Mouse (Mus musculus) right cerebral cortex, adult 2 months (tissue): ENCODE measurements around the gene Prss35.

Experiments
- DNase-seq, 2 experiments: peaks; one replicate each; pipeline ENCODE4 v3.0.0; 2021 to 2022; ENCODE audit warnings: low spot score in 2 of 2

Prss35 gene

DNA sequence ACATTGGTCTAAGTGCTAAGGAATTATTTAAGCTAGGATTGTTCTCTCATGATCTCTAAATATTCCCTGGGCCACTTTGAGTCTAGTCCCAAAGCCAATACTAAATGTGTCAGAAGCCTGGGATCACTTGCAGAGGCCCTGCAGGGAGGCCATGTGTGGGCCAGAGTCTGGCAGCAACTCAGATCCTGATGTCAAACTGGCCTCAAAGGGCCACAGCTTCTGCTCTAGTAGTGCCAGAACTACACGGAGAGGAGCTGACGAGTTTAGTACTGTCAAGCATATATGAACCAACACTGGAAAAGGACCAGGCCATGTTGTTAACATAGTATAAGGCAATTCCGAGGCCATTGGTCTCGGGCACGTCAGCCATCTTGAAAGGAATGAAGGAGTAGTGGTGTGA lies 54.7 kb downstream of the Prss35 start:
- peak in 1 of 2 experiments; percentile 1 for DNase-seq

DNA sequence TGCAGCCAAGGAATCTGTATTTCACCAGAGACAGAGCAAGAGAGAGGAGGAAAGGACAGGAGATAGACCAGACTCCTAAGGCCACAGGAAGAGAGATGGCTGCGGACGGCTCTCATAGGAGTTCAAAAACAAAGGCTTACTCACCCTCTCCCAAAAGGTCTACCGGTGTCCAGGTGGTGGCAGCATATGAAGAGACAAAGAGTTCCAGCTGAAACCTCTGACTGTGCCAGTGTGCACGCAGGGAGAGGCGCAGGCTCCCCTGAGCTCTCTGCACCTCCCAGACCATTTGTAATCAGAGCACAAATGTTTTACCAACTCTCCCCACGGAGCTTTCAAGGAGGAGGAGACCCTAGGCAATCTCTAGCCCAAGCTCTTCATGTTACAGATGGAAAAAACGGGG lies 55.2 kb downstream of the Prss35 start:
- DNase-seq = peak in 1 of 2 experiments; percentile 1

DNA sequence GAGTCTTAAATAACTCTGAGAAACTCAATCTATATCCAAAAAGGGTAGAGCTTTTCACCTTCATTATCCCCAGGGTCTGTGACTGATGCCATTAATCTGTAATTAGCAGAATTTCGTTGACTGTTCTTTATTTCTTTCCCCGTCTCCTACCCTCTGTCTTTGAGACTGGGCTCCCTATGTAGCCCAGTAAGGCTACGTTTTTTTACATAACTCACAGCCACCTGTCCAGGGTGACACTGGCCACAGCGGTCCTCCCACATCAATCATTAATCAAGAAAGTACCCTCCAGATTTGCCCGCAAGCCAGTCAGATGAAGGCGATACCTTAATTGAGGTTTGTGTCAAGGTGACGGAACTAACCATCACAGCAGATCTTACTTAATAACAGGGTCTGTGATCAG lies 55.6 kb downstream of the Prss35 start:
- no peak for DNase-seq

DNA sequence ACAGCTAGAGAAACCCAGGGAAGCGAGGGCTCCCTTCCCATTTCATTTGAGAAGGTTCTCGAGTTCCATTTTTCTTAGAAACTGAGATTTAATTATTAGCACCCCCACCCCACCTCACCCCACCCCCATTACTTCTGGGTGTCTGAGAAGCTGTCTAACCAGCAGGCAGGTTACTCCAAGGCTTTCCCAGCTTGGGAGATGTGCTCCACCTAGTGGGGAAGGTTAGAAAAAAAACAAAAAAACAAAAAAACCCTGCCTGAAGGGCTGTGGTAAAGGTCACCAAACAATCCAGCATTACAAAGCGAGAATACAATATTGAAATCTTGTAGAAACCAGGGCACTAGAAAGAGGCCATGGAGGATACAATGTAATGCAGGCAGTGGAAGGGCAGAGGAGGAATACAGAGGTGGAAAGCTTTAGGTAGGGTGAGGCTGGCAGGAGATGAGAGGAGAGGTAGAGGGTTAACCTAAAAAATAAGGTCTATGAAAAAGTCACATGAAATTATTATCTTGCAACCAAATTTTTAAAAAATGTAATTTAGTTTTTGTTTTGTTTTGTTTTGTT lies 57.2 kb downstream of the Prss35 start:
- no peak for DNase-seq
